Mouse (Mus musculus) thymus, adult 2 months (tissue): Measurements from ENCODE around the gene Commd1.

Experiments
- CTCF ChIP-seq: fragments of 200-500 bp; IDR thresholded peaks from 2 replicates; pipeline ENCODE4 v1.5.1; 2012; ENCODE audit warnings: mild to moderate bottlenecking, control low read depth, low read length, moderate library complexity, borderline replicate concordance; ENCODE audit not compliant: control insufficient read depth, poor library complexity, insufficient read depth; ENCODE audit errors: extremely low read depth
- POLR2A ChIP-seq: fragments of 200-500 bp; IDR thresholded peaks from 2 replicates; pipeline ENCODE4 v1.6.1; 2012; ENCODE audit warnings: mild to moderate bottlenecking, low read length, control low read depth, moderate library complexity; ENCODE audit not compliant: control insufficient read depth, poor library complexity, insufficient read depth; ENCODE audit errors: extremely low read depth

DNA sequence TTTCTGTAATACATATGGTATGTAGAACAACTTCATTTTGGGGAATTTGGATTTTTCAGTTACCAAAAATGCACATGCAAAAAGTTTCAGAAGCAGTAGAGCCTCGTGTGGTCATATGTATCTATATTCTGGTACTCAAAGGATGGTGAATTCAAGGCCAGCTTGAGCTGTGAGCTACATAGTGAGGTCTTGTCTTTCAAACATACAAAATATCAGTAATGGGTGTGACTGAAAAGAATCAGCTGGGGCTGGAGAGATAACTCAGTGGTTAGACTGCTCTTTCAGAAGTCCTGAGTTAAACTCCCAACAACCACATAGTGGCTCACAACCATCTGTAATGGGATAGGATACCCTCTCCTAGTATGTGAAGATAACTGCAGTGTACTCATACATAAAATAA lies 16.1 kb upstream of the Commd1 start:
- no peak for TF ChIP-seq CTCF
- no peak for TF ChIP-seq POLR2A
